Mouse (Mus musculus) forebrain, embryonic 14.5 days (tissue): ENCODE measurements around the gene Ostn. TPM values are rescaled to one million over a fixed set of nuclear protein-coding genes. Genes with fewer than 3 reads are reported as not detected.

ENCODE experiments used
- ATAC-seq: fragments of 200-750 bp; cut with Nextera tagmentation; 2 replicates; pipeline ENCODE4 v1.8.0; 2017; ENCODE audit warnings: mild to moderate bottlenecking, moderate library complexity
- DNase-seq: peaks from one replicate; pipeline ENCODE4 v3.0.0-alpha.2; 2015; ENCODE audit warnings: low spot score
- H3K27ac ChIP-seq: fragments of 300-500 bp; sonication (generic); 2 replicates; pipeline ENCODE4 v1.5.1; 2014; ENCODE audit warnings: low read depth, mild to moderate bottlenecking, control low read depth, low read length, moderate library complexity
- H3K27me3 ChIP-seq: fragments of 300-500 bp; sonication (generic); replicated peaks from 2 replicates; pipeline ENCODE4 v1.6.1; 2014; ENCODE audit warnings: low read length, control low read depth, mixed read lengths; ENCODE audit not compliant: control insufficient read depth, insufficient read depth
- H3K36me3 ChIP-seq: fragments of 300-500 bp; sonication (generic); 2 replicates; pipeline ENCODE4 v1.6.1; 2014; ENCODE audit warnings: low read length, control low read depth; ENCODE audit not compliant: control insufficient read depth, insufficient read depth
- H3K4me1 ChIP-seq: fragments of 300-500 bp; sonication (generic); 2 replicates; pipeline ENCODE4 v1.6.1; 2014; ENCODE audit warnings: antibody characterized with exemption, low read length, control low read depth; ENCODE audit not compliant: control insufficient read depth, insufficient read depth
- H3K4me2 ChIP-seq: fragments of 300-500 bp; sonication (generic); 2 replicates; pipeline ENCODE4 v1.6.1; 2014; ENCODE audit warnings: mild to moderate bottlenecking, control low read depth, low read length
- H3K4me3 ChIP-seq: fragments of 300-500 bp; sonication (generic); 2 replicates; pipeline ENCODE4 v1.5.1; 2014; ENCODE audit warnings: low read depth, low read length, control low read depth
- H3K9ac ChIP-seq: fragments of 300-500 bp; sonication (generic); 2 replicates; pipeline ENCODE4 v1.6.1; 2014; ENCODE audit warnings: mild to moderate bottlenecking, low read length, control low read depth, moderate library complexity
- H3K9me3 ChIP-seq: fragments of 300-500 bp; sonication (generic); replicated peaks from 2 replicates; pipeline ENCODE4 v1.6.1; 2016; ENCODE audit warnings: low read length, control low read depth, mixed read lengths; ENCODE audit not compliant: control insufficient read depth
- WGBS: fragments of 180-500 bp; shearing (Covaris S2); extraction: QIAGEN DNeasy Blood & Tissue Kit; methylation state at CpG from one replicate; pipeline ENCODE4 v1.1.7; 2014; 5-methylcytosine and 5-hydroxymethylcytosine counted together
- polyA plus RNA-seq: library from polyadenylated mRNA; unstranded; fragments of >200 nt; fragmentation: Nextera tagmentation; extraction: Ambion mirVana; gene quantifications from 2 replicates; pipeline ENCODE4 v1.2.1, GENCODE M21; 2014

The Ostn gene
- polyA plus RNA-seq, 1 experiment from 2014 or later: not detected

GRCm38 (mm10) chr16:27382217-27382616 is 74.9 kb downstream of the Ostn start:
- H3K9ac ChIP-seq: no peak overlapping the region
- H3K27ac ChIP-seq: no peak overlapping the region
- no peak for DNase-seq
- H3K4me2 ChIP-seq: no peak overlapping the region
- H3K4me1 ChIP-seq: no peaks in the 10 kb centered on the region
- no peaks in the 10 kb centered on the region for H3K9me3 ChIP-seq
- H3K4me3 ChIP-seq: no peak overlapping the region
- H3K27me3 ChIP-seq: no peaks in the 10 kb centered on the region
- no peaks in the 10 kb centered on the region for H3K36me3 ChIP-seq
- ATAC-seq: no peak
- 85% methylated on average over 4 of the region's 4 CpGs for WGBS

GRCm38 (mm10) chr16:27384893-27385603 is 77.8 kb downstream of the Ostn start:
- no peak overlapping the region for H3K4me3 ChIP-seq
- H3K4me1 ChIP-seq: peaks cover 1% of the 10 kb centered on the region; the same call in 1 of the 2 replicates
- no peaks in the 10 kb centered on the region for H3K9me3 ChIP-seq
- no peak overlapping the region for H3K9ac ChIP-seq
- no peaks in the 10 kb centered on the region for H3K36me3 ChIP-seq
- WGBS: 18% methylated on average over 4 of the region's 4 CpGs
- no peak overlapping the region for H3K27ac ChIP-seq
- no peak overlapping the region for H3K4me2 ChIP-seq
- DNase-seq (peak; percentile 90), ATAC-seq (peak; percentile 64)
- H3K27me3 ChIP-seq: no peaks in the 10 kb centered on the region

- Histone ChIP-seq H3K9me3 (no peaks in the 10 kb centered on the region), H3K36me3 (no peaks in the 10 kb centered on the region), H3K9ac (no peak overlapping the region), H3K4me1 (peaks cover 7% of the 10 kb centered on the region), H3K4me2 (no peak overlapping the region), H3K27me3 (no peaks in the 10 kb centered on the region), H3K27ac (no peak overlapping the region), H3K4me3 (no peak overlapping the region)
- DNase-seq: no peak
- peak; percentile 35 for ATAC-seq
- 38% methylated on average over 1 of the region's 1 CpGs for WGBS
Measured at GRCm38 (mm10) chr16:27385649-27386048, 78.4 kb downstream of the Ostn start.

DNA sequence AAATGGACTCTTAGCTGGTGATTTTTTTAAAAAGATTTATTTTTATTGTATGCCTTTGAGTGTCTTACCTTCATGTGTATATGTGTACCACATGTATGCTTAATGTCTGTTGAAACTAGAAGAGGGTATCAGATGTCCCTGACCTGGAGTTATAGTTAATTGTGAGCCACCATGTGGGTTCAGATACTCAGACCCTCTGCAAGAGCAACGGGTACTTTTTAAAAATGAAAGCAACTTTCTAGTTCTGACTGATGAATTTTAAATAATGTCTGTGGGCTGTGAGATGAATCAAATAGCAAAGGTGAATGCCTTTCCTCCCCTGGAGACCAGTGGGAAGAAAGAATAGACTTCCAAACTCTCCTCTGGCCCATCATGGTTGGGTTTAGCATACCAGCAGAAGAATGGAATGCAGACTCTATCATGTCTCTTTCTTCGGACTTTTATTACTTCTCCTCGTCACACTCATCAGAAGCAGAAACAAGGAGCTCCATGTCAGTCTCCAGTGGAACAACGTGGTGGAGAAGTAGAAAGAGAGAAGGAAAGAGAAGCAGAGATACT is 79.6 kb downstream of the Ostn start:
- Histone ChIP-seq H3K9me3 (no peaks in the 10 kb centered on the region), H3K36me3 (no peaks in the 10 kb centered on the region), H3K4me2 (no peak overlapping the region), H3K4me1 (peaks cover 18% of the 10 kb centered on the region), H3K27me3 (no peaks in the 10 kb centered on the region), H3K9ac (no peak overlapping the region), H3K27ac (no peak overlapping the region), H3K4me3 (no peak overlapping the region)
- DNase-seq (no peak), ATAC-seq (no peak)
- 83% methylated on average over 4 of the region's 4 CpGs for WGBS

DNA sequence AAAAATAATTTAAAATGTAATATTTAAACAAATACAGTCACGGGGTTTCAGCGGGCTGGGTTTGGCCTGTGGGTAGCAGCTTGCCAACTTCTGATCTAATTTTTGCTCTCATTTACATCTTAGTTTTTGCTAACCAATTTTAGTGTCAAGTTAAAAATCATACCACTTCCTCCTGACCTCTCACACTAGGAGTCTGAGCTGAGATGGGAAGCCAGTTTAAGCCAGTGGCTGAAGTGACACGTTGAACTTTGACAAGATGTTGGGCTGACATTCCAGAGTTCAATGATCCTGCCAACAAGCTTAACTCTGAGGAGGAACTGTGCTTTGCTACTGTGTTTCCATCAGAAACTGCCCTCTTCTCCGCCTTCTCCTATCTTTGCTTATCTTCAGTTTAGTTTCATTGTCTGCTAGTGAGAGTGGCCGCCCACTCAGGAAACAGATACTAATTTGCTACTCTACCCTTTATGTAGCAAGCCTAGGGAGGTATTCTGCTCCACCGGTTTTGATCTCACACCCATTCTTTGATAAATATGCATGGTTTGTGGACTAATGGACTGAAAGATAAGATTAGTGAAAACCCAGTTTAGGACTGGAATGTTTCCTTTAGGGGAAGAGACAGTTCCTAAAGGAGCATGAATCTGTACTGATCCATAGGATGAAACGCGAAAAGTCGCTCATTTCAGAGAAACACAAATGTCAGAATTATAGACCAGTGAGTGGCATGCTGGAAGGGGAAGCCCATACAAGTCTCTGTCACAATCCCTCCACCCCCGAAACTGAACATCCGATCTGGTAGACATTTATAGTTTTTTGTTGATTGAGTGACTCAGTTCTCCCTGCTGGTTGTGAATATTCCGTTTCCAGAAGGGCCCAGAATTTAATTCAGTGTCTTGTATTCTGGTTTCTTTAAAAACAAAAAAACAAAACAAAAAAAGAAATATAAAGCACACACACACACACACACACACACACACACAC is 80.6 kb downstream of the Ostn start:
- 44% methylated on average over 12 of the region's 12 CpGs for WGBS
- DNase-seq: peak; percentile 23

GRCm38 (mm10) chr16:27388761-27389451 is 81.6 kb downstream of the Ostn start, which contains the start of gene Ccdc50:
TSS of gene Ccdc50 (plus strand) at chr16:27388869.
- peak; percentile 90 for ATAC-seq
- WGBS: under 1% methylated on average over 45 of the region's 69 CpGs

More for the DNA sequence above, 80.6 kb downstream of the Ostn start:
- H3K36me3 ChIP-seq: no peaks in the 10 kb centered on the region
- peak overlapping the region; percentile 53 for H3K4me2 ChIP-seq
- no peak overlapping the region for H3K27ac ChIP-seq
- peaks cover 18% of the 10 kb centered on the region for H3K4me1 ChIP-seq
- H3K9me3 ChIP-seq: no peaks in the 10 kb centered on the region
- no peaks in the 10 kb centered on the region for H3K27me3 ChIP-seq
- H3K4me3 ChIP-seq: peak overlapping the region; percentile 87
- no peak for ATAC-seq
- peak overlapping the region; percentile 88 for H3K9ac ChIP-seq

DNA sequence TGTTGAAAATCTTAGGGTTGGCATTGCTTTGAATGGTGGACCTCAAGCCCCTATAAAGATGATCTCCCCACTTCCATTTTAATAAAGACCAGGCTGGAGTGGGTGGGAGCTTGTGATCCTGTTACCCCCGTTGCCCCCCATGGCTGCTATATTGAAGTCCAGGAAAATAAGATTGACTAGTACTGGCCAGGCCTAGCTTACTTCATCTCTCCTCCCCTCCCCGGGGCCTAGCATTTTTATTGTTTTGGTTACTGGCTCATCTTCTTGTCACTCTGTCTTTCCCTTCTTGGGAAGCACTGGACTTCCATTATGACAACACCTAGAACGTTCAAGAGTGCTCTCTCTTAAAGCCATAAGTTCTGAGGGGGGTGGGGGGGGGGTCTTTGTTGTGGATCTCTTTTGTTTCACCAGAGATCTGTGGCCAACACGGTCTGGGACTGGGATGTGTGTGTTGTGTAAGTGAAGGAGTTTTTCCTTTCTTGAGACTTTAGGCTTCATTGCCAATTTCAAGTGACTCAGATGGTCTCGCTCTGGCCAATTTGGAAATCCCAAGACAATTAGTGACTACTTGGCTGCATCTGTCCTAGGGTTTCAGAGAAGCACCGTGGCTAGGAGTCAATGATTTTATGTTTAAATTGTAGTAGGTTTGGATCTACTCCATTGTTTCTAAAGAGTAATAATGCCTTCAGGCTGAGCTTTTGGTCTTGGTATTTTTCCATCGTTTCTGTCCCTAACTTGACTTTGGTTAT is 82.4 kb downstream of the Ostn start:
- WGBS: 20% methylated on average over 7 of the region's 7 CpGs
- ATAC-seq: peak; percentile 9
- Histone ChIP-seq H3K27me3 (no peaks in the 10 kb centered on the region), H3K27ac (peak overlapping the region; percentile 90), H3K4me3 (peak overlapping the region; percentile 87), H3K4me2 (peak overlapping the region; percentile 53), H3K4me1 (peaks cover 18% of the 10 kb centered on the region), H3K9ac (peak overlapping the region; percentile 88), H3K36me3 (no peaks in the 10 kb centered on the region), H3K9me3 (no peaks in the 10 kb centered on the region)
- peak; percentile 33 for DNase-seq

More at GRCm38 (mm10) chr16:27388761-27389451, 81.6 kb downstream of the Ostn start, which contains the start of gene Ccdc50:
- H3K9me3 ChIP-seq: no peaks in the 10 kb centered on the region
- peak within 1 kb of the TSS; percentile 90 for H3K27ac ChIP-seq
- H3K4me3 ChIP-seq: peak within 1 kb of the TSS; percentile 87
- H3K9ac ChIP-seq: peak within 1 kb of the TSS; percentile 88
- peaks cover 18% of the 10 kb centered on the region for H3K4me1 ChIP-seq
- no peaks in the 10 kb centered on the region for H3K36me3 ChIP-seq
- no peaks in the 10 kb centered on the region for H3K27me3 ChIP-seq
- peak; percentile 77 for DNase-seq
- peak within 1 kb of the TSS; percentile 53 for H3K4me2 ChIP-seq

DNA sequence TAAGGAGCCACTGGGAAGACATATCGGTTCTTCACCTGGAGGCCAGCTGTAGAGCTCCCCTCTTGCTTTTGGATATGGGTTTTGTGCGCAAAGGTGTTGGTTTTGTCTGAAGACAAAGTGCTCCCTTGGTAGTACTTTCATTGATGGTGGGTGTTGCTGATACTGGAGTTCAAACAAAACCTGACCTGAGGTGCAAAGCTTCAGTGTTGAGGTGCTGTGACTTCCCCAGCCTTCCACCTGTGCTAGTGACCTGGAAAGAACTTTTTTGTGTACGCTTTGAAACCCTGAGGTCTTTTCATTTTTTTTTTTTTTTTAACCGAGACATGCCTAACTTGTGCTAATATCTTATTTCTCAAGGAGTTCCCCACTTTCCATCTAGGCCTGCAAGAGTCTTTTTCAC is 83.0 kb downstream of the Ostn start:
- H3K27ac ChIP-seq: no peak overlapping the region
- WGBS: 95% methylated on average over 4 of the region's 4 CpGs

More for the DNA sequence above, 83.0 kb downstream of the Ostn start:
- Histone ChIP-seq H3K4me1 (peaks cover 18% of the 10 kb centered on the region), H3K27me3 (no peaks in the 10 kb centered on the region), H3K36me3 (no peaks in the 10 kb centered on the region), H3K9ac (0 out of 2 replicates have a peak overlapping the region, but pooled peaks have one; percentile 88), H3K9me3 (no peaks in the 10 kb centered on the region), H3K4me2 (peak overlapping the region; percentile 53), H3K4me3 (peak overlapping the region; percentile 87)
- ATAC-seq (no peak), DNase-seq (no peak)
